Mouse (Mus musculus) forebrain, embryonic 16.5 days (tissue): Measurements from ENCODE around the gene Ddx27. TPM values are rescaled to one million over a fixed set of nuclear protein-coding genes. Genes with fewer than 3 reads are reported as not detected.

ENCODE experiments used
- ATAC-seq: fragments of 200-750 bp; cut with Nextera tagmentation; 2 replicates; pipeline ENCODE4 v1.8.0; 2017; ENCODE audit warnings: mild to moderate bottlenecking, moderate library complexity
- H3K27ac ChIP-seq: fragments of 300-500 bp; sonication (generic); 2 replicates; pipeline ENCODE4 v1.5.1; 2014; ENCODE audit warnings: low read length, control low read depth
- H3K27me3 ChIP-seq: fragments of 300-500 bp; sonication (generic); replicated peaks from 2 replicates; pipeline ENCODE4 v1.6.1; 2014; ENCODE audit warnings: low read length; ENCODE audit not compliant: control insufficient read depth, insufficient read depth
- H3K36me3 ChIP-seq: fragments of 300-500 bp; sonication (generic); 2 replicates; pipeline ENCODE4 v1.6.1; 2014; ENCODE audit not compliant: control insufficient read depth, insufficient read depth
- H3K4me1 ChIP-seq: fragments of 300-500 bp; sonication (generic); replicated peaks from 2 replicates; pipeline ENCODE4 v1.6.1; 2014; ENCODE audit warnings: low read length; ENCODE audit not compliant: control insufficient read depth, insufficient read depth
- H3K4me2 ChIP-seq: fragments of 300-500 bp; sonication (generic); 2 replicates; pipeline ENCODE4 v1.6.1; 2014; ENCODE audit warnings: mild to moderate bottlenecking, low read length, control low read depth
- H3K4me3 ChIP-seq: fragments of 300-500 bp; sonication (generic); replicated peaks from 2 replicates; pipeline ENCODE4 v1.5.1; 2014; ENCODE audit warnings: mild to moderate bottlenecking, low read length, control low read depth
- H3K9ac ChIP-seq: fragments of 300-500 bp; sonication (generic); replicated peaks from 2 replicates; pipeline ENCODE4 v1.6.1; 2014; ENCODE audit warnings: low read depth, low read length, control low read depth
- H3K9me3 ChIP-seq: fragments of 300-500 bp; sonication (generic); 2 replicates; pipeline ENCODE4 v1.6.1; 2016; ENCODE audit warnings: low read length; ENCODE audit not compliant: control insufficient read depth
- WGBS: fragments of 180-500 bp; shearing (Covaris S2); extraction: QIAGEN DNeasy Blood & Tissue Kit; methylation state at CpG from one replicate; pipeline ENCODE4 v1.1.7; 2014; 5-methylcytosine and 5-hydroxymethylcytosine counted together
- polyA plus RNA-seq: library from polyadenylated mRNA; unstranded; fragments of >200 nt; fragmentation: Nextera tagmentation; extraction: Ambion mirVana; gene quantifications from 2 replicates; pipeline ENCODE4 v1.2.1, GENCODE M21; 2015

The Ddx27 gene
- polyA plus RNA-seq, 1 experiment from 2014 or later: 45.0 TPM

GRCm38 (mm10) chr2:167066031-167066430, 51.0 kb downstream of the Ddx27 start:
- Histone ChIP-seq H3K4me3 (no peak overlapping the region), H3K27ac (no peak overlapping the region), H3K27me3 (no peaks in the 10 kb centered on the region), H3K4me2 (no peak overlapping the region), H3K9me3 (no peaks in the 10 kb centered on the region), H3K9ac (no peak overlapping the region), H3K4me1 (peaks cover 24% of the 10 kb centered on the region), H3K36me3 (peaks cover 11% of the 10 kb centered on the region)
- ATAC-seq: no peak
- WGBS: 71% methylated on average over 1 of the region's 1 CpGs

- H3K36me3 ChIP-seq: peaks cover 11% of the 10 kb centered on the region
- no peaks in the 10 kb centered on the region for H3K27me3 ChIP-seq
- H3K9me3 ChIP-seq: no peaks in the 10 kb centered on the region
- H3K4me1 ChIP-seq: peaks cover 16% of the 10 kb centered on the region
- no peak overlapping the region for H3K27ac ChIP-seq
- 24% methylated on average over 6 of the region's 6 CpGs for WGBS
- no peak for ATAC-seq
- no peak overlapping the region for H3K9ac ChIP-seq
- H3K4me2 ChIP-seq: no peak overlapping the region
- no peak overlapping the region for H3K4me3 ChIP-seq
These were observed 51.8 kb downstream of the Ddx27 start for GRCm38 (mm10) chr2:167066528-167067516.

GRCm38 (mm10) chr2:167067575-167067974, 52.6 kb downstream of the Ddx27 start:
- Histone ChIP-seq H3K9ac (no peak overlapping the region), H3K9me3 (no peaks in the 10 kb centered on the region), H3K4me3 (no peak overlapping the region), H3K27me3 (no peaks in the 10 kb centered on the region), H3K36me3 (peaks cover 11% of the 10 kb centered on the region), H3K4me1 (peaks cover 15% of the 10 kb centered on the region), H3K4me2 (no peak overlapping the region), H3K27ac (no peak overlapping the region)
- no peak for ATAC-seq
- WGBS: 52% methylated on average over 6 of the region's 6 CpGs

- H3K36me3 ChIP-seq: peaks cover 8% of the 10 kb centered on the region
- WGBS: 57% methylated on average over 6 of the region's 6 CpGs
- H3K4me3 ChIP-seq: no peak overlapping the region
- peaks cover 6% of the 10 kb centered on the region for H3K4me1 ChIP-seq
- no peaks in the 10 kb centered on the region for H3K27me3 ChIP-seq
- no peak overlapping the region for H3K9ac ChIP-seq
- no peak overlapping the region for H3K27ac ChIP-seq
- H3K4me2 ChIP-seq: no peak overlapping the region
- H3K9me3 ChIP-seq: no peaks in the 10 kb centered on the region
- no peak for ATAC-seq
These were observed 55.3 kb downstream of the Ddx27 start for GRCm38 (mm10) chr2:167070341-167070740.

- Histone ChIP-seq H3K36me3 (no peaks in the 10 kb centered on the region; the same call in 1 of the 2 replicates), H3K4me2 (peak overlapping the region; percentile 65), H3K9ac (peak overlapping the region; percentile 67), H3K27me3 (no peaks in the 10 kb centered on the region), H3K4me1 (no peaks in the 10 kb centered on the region), H3K4me3 (peak overlapping the region; percentile 53), H3K9me3 (no peaks in the 10 kb centered on the region), H3K27ac (peak overlapping the region; percentile 85)
- ATAC-seq: peak; percentile 3; the same call in 1 of the 2 replicates
- WGBS: 25% methylated on average over 12 of the region's 12 CpGs
These were observed 56.3 kb downstream of the Ddx27 start for GRCm38 (mm10) chr2:167071266-167071640.

GRCm38 (mm10) chr2:167071641-167072601, 56.9 kb downstream of the Ddx27 start:
- Histone ChIP-seq H3K9me3 (no peaks in the 10 kb centered on the region), H3K4me2 (peak overlapping the region; percentile 65), H3K9ac (peak overlapping the region; percentile 67), H3K4me3 (peak overlapping the region; percentile 53), H3K36me3 (no peaks in the 10 kb centered on the region), H3K27ac (peak overlapping the region; percentile 85), H3K27me3 (no peaks in the 10 kb centered on the region), H3K4me1 (no peaks in the 10 kb centered on the region)
- peak; percentile 98 for ATAC-seq
- WGBS: 6% methylated on average over 22 of the region's 22 CpGs

- Histone ChIP-seq H3K4me2 (no peak overlapping the region), H3K36me3 (no peaks in the 10 kb centered on the region), H3K9ac (no peak overlapping the region), H3K9me3 (no peaks in the 10 kb centered on the region), H3K4me1 (peaks cover 7% of the 10 kb centered on the region), H3K4me3 (no peak overlapping the region), H3K27me3 (no peaks in the 10 kb centered on the region), H3K27ac (no peak overlapping the region)
- no peak for ATAC-seq
- 89% methylated on average over 5 of the region's 5 CpGs for WGBS
These were observed 59.6 kb downstream of the Ddx27 start for GRCm38 (mm10) chr2:167074587-167074986.

- 94% methylated on average over 4 of the region's 4 CpGs for WGBS
- Histone ChIP-seq H3K36me3 (no peaks in the 10 kb centered on the region), H3K9ac (no peak overlapping the region), H3K4me1 (peaks cover 12% of the 10 kb centered on the region), H3K4me2 (no peak overlapping the region), H3K9me3 (no peaks in the 10 kb centered on the region), H3K4me3 (no peak overlapping the region), H3K27ac (no peak overlapping the region), H3K27me3 (no peaks in the 10 kb centered on the region)
- no peak for ATAC-seq
These were observed 61.4 kb downstream of the Ddx27 start for GRCm38 (mm10) chr2:167076352-167076751.

GRCm38 (mm10) chr2:167076759-167077158, 61.8 kb downstream of the Ddx27 start:
- no peaks in the 10 kb centered on the region for H3K9me3 ChIP-seq
- no peaks in the 10 kb centered on the region for H3K36me3 ChIP-seq
- peaks cover 13% of the 10 kb centered on the region for H3K4me1 ChIP-seq
- no peak overlapping the region for H3K27ac ChIP-seq
- H3K4me2 ChIP-seq: no peak overlapping the region
- H3K9ac ChIP-seq: no peak overlapping the region
- no peak overlapping the region for H3K4me3 ChIP-seq
- H3K27me3 ChIP-seq: no peaks in the 10 kb centered on the region
- WGBS: 76% methylated on average over 2 of the region's 2 CpGs
- no peak for ATAC-seq
